Mouse (Mus musculus): Measurements from ENCODE around the gene Rasgef1b.

Rasgef1b gene

GRCm38 (mm10) chr5:99495354-99496156, 233.3 kb downstream of the Rasgef1b start:
- DNase-seq (ENCODE audit: low read depth, low spot score), result no peak

GRCm38 (mm10) chr5:99493861-99494260, 235.0 kb downstream of the Rasgef1b start:
- no peak for DNase-seq (ENCODE audit: low read depth, low spot score)

- DNase-seq (ENCODE audit: low read depth, low spot score), result no peak
Measured at GRCm38 (mm10) chr5:99493017-99493416, 235.8 kb downstream of the Rasgef1b start.

GRCm38 (mm10) chr5:99488479-99489158, 240.2 kb downstream of the Rasgef1b start:
- DNase-seq (ENCODE audit: low read depth, low spot score), result no peak

- no peak for DNase-seq (ENCODE audit: low read depth, low spot score)
Measured at GRCm38 (mm10) chr5:99487009-99487858, 241.6 kb downstream of the Rasgef1b start.

- no peak for DNase-seq (ENCODE audit: low read depth, low spot score)
Measured at GRCm38 (mm10) chr5:99483162-99483561, 245.7 kb downstream of the Rasgef1b start.

- no peak for DNase-seq (ENCODE audit: low read depth, low spot score)
Measured at GRCm38 (mm10) chr5:99482524-99482923, 246.3 kb downstream of the Rasgef1b start.

- no peak for DNase-seq (ENCODE audit: low read depth, low spot score)
Measured at GRCm38 (mm10) chr5:99482016-99482415, 246.8 kb downstream of the Rasgef1b start.

GRCm38 (mm10) chr5:99480078-99481031, 248.5 kb downstream of the Rasgef1b start:
- DNase-seq (ENCODE audit: low read depth, low spot score), result no peak

GRCm38 (mm10) chr5:99479263-99480077, 249.4 kb downstream of the Rasgef1b start:
- peak; percentile 53 for DNase-seq (ENCODE audit: low read depth, low spot score)

GRCm38 (mm10) chr5:99478716-99479115, 250.1 kb downstream of the Rasgef1b start:
- no peak for DNase-seq (ENCODE audit: low read depth, low spot score)

- DNase-seq (ENCODE audit: low read depth, low spot score), result no peak
Measured at GRCm38 (mm10) chr5:99477420-99477815, 251.4 kb downstream of the Rasgef1b start.

- no peak for DNase-seq (ENCODE audit: low read depth, low spot score)
Measured at GRCm38 (mm10) chr5:99476640-99477419, 252.0 kb downstream of the Rasgef1b start.

- DNase-seq (ENCODE audit: low read depth, low spot score), result peak; percentile 42
Measured at GRCm38 (mm10) chr5:99472607-99473335, 256.1 kb downstream of the Rasgef1b start.

- no peak for DNase-seq (ENCODE audit: low read depth, low spot score)
Measured at GRCm38 (mm10) chr5:99471790-99472189, 257.1 kb downstream of the Rasgef1b start.

GRCm38 (mm10) chr5:99470613-99471012, 258.3 kb downstream of the Rasgef1b start:
- DNase-seq (ENCODE audit: low read depth, low spot score), result no peak

- DNase-seq (ENCODE audit: low read depth, low spot score), result no peak
Measured at GRCm38 (mm10) chr5:99459007-99459406, 269.9 kb downstream of the Rasgef1b start.

- no peak for DNase-seq (ENCODE audit: low read depth, low spot score)
Measured at GRCm38 (mm10) chr5:99457291-99457690, 271.6 kb downstream of the Rasgef1b start.

GRCm38 (mm10) chr5:99451939-99452338, 276.9 kb downstream of the Rasgef1b start:
- DNase-seq (ENCODE audit: low read depth, low spot score), result no peak
